In the genomic region with DNA sequence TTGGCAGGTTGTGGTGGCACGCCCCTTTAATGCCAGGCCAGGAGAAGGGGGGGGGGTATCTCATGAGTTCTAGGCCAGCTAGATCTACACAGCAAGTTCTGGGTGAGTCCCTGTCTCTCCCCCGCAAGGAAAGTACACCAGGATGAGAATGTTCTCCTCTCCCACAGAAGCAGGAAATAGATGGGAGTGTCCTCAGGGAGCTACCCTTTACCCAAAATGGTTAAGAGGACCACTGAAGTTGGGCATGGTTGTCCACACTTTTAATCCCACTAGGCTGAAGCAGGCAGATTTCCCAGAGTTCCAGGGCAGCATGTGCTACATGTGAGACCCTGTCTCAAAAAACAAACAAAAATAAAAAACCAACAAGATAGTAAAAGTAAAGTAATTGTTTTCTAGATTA, we compare ENCODE assay signal across 8 mouse cellular contexts. TPM values are rescaled to one million over a fixed set of nuclear protein-coding genes. Genes with fewer than 3 reads are reported as not detected.
DNase-seq lines count a peak whose midpoint lies in the region; ATAC-seq lines count a peak whose summit lies in the region.

No protein-coding gene starts in this region.

- peak overlapping the region; percentile 96; the same call in 1 of the 2 replicates for H3K27ac ChIP-seq in lung, embryonic 15.5 days
- H3K27ac ChIP-seq in embryonic facial prominence, embryonic 15.5 days (replicated peaks) = peak overlapping the region; percentile 97
- H3K27ac ChIP-seq in hindbrain, embryonic 15.5 days (replicated peaks) = peak overlapping the region; percentile 97
- peak overlapping the region; percentile 96 for H3K27ac ChIP-seq in midbrain, embryonic 15.5 days

- 80% methylated on average over 2 of the region's 2 CpGs for WGBS in lung, embryonic 15.5 days
- WGBS in embryonic facial prominence, embryonic 15.5 days = 96% methylated on average over 2 of the region's 2 CpGs
- 94% methylated on average over 2 of the region's 2 CpGs for WGBS in hindbrain, embryonic 15.5 days
- 100% methylated on average over 2 of the region's 2 CpGs for WGBS in midbrain, embryonic 15.5 days

- H3K9ac ChIP-seq in lung, embryonic 15.5 days = no peak overlapping the region
- H3K9ac ChIP-seq in embryonic facial prominence, embryonic 15.5 days = no peak overlapping the region
- no peak overlapping the region for H3K9ac ChIP-seq in hindbrain, embryonic 15.5 days
- no peak overlapping the region; the same call in 1 of the 2 replicates for H3K9ac ChIP-seq in midbrain, embryonic 15.5 days

- no peak for DNase-seq in lung, postnatal 14 days
- DNase-seq in adrenal gland, postnatal 14 days = no peak
- DNase-seq in layer of hippocampus, postnatal 10 days (ENCODE audit: low spot score in 2 of 2) = no peak
- DNase-seq in adrenal gland, postnatal 36 days = no peak

- no peaks in the 10 kb centered on the region for H3K9me3 ChIP-seq in lung, embryonic 15.5 days
- no peaks in the 10 kb centered on the region for H3K9me3 ChIP-seq in embryonic facial prominence, embryonic 15.5 days (replicated peaks)
- H3K9me3 ChIP-seq in hindbrain, embryonic 15.5 days = no peaks in the 10 kb centered on the region
- no peaks in the 10 kb centered on the region for H3K9me3 ChIP-seq in midbrain, embryonic 15.5 days

- no peak for ATAC-seq in lung, embryonic 15.5 days (ENCODE audit: borderline replicate concordance, extremely low read depth, low FRiP score, low TSS enrichment)
- no peak for ATAC-seq in embryonic facial prominence, embryonic 15.5 days (ENCODE audit: insufficient number of reproducible peaks, low FRiP score, low TSS enrichment, low read depth)
- ATAC-seq in hindbrain, embryonic 15.5 days (ENCODE audit: low FRiP score, low read depth) = no peak
- no peak for ATAC-seq in midbrain, embryonic 15.5 days (replicated peaks)

- H3K4me2 ChIP-seq in lung, embryonic 15.5 days = peak overlapping the region; percentile 53; the same call in 1 of the 2 replicates
- peak overlapping the region; percentile 58 for H3K4me2 ChIP-seq in embryonic facial prominence, embryonic 15.5 days (replicated peaks)
- H3K4me2 ChIP-seq in hindbrain, embryonic 15.5 days = peak overlapping the region; percentile 65
- peak overlapping the region; percentile 64 for H3K4me2 ChIP-seq in midbrain, embryonic 15.5 days

- peak overlapping the region; percentile 99; the same call in 1 of the 2 replicates for H3K4me3 ChIP-seq in lung, embryonic 15.5 days
- H3K4me3 ChIP-seq in embryonic facial prominence, embryonic 15.5 days (replicated peaks) = peak overlapping the region; percentile 94; the same call in 1 of the 2 replicates
- peak overlapping the region; percentile 70 for H3K4me3 ChIP-seq in hindbrain, embryonic 15.5 days
- peak overlapping the region; percentile 68 for H3K4me3 ChIP-seq in midbrain, embryonic 15.5 days

- no peaks in the 10 kb centered on the region for H3K36me3 ChIP-seq in lung, embryonic 15.5 days
- no peaks in the 10 kb centered on the region for H3K36me3 ChIP-seq in embryonic facial prominence, embryonic 15.5 days
- H3K36me3 ChIP-seq in hindbrain, embryonic 15.5 days = no peaks in the 10 kb centered on the region
- no peaks in the 10 kb centered on the region for H3K36me3 ChIP-seq in midbrain, embryonic 15.5 days (replicated peaks)

- no peaks in the 10 kb centered on the region for H3K27me3 ChIP-seq in lung, embryonic 15.5 days
- H3K27me3 ChIP-seq in embryonic facial prominence, embryonic 15.5 days = no peaks in the 10 kb centered on the region
- H3K27me3 ChIP-seq in hindbrain, embryonic 15.5 days = no peaks in the 10 kb centered on the region
- no peaks in the 10 kb centered on the region for H3K27me3 ChIP-seq in midbrain, embryonic 15.5 days (replicated peaks)

- H3K4me1 ChIP-seq in lung, embryonic 15.5 days = peaks cover 11% of the 10 kb centered on the region
- peaks cover 16% of the 10 kb centered on the region for H3K4me1 ChIP-seq in embryonic facial prominence, embryonic 15.5 days
- H3K4me1 ChIP-seq in hindbrain, embryonic 15.5 days (replicated peaks) = peaks cover 26% of the 10 kb centered on the region
- H3K4me1 ChIP-seq in midbrain, embryonic 15.5 days = peaks cover 17% of the 10 kb centered on the region

RNA-seq across cellular contexts. Expression of a gene that starts 0.8 kb away (rescaled TPM):
- 343 and 346 TPM in 2 replicates for polyA plus RNA-seq in lung, embryonic 15.5 days (2015; fragmentation: Nextera tagmentation; extraction: Ambion mirVana)
- polyA plus RNA-seq in embryonic facial prominence, embryonic 15.5 days (2015; fragmentation: Nextera tagmentation; extraction: Ambion mirVana) = 298 and 303 TPM in 2 replicates
- 314 and 316 TPM in 2 replicates for polyA plus RNA-seq in hindbrain, embryonic 15.5 days (2015; fragmentation: Nextera tagmentation; extraction: Ambion mirVana)
- 351 and 378 TPM in 2 replicates for polyA plus RNA-seq in midbrain, embryonic 15.5 days (2015; fragmentation: Nextera tagmentation; extraction: Ambion mirVana)
- total RNA-seq in adrenal gland, postnatal 14 days (2021) = 342 and 351 TPM in 2 replicates
- total RNA-seq in layer of hippocampus, postnatal 10 days (2021) = 100 to 1,000 TPM; 283 to 289 TPM
- 100 to 1,000 TPM; 398 to 439 TPM for total RNA-seq in adrenal gland, postnatal 36 days (2021)

RNA-seq across cellular contexts. Expression of a gene that starts 24.0 kb away (rescaled TPM):
- polyA plus RNA-seq in lung, embryonic 15.5 days (2015; fragmentation: Nextera tagmentation; extraction: Ambion mirVana) = 61.6 and 62.5 TPM in 2 replicates
- polyA plus RNA-seq in embryonic facial prominence, embryonic 15.5 days (2015; fragmentation: Nextera tagmentation; extraction: Ambion mirVana) = 60.4 and 67.7 TPM in 2 replicates
- polyA plus RNA-seq in hindbrain, embryonic 15.5 days (2015; fragmentation: Nextera tagmentation; extraction: Ambion mirVana) = 57.8 and 61.7 TPM in 2 replicates
- polyA plus RNA-seq in midbrain, embryonic 15.5 days (2015; fragmentation: Nextera tagmentation; extraction: Ambion mirVana) = 57.0 and 59.2 TPM in 2 replicates
- 67.6 and 81.5 TPM in 2 replicates for total RNA-seq in adrenal gland, postnatal 14 days (2021)
- 100 to 1,000 TPM in 1 of 2 experiments, 10 to 100 TPM in 1; 90.6 to 101 TPM for total RNA-seq in layer of hippocampus, postnatal 10 days (2021)
- total RNA-seq in adrenal gland, postnatal 36 days (2021) = 10 to 100 TPM; 71.7 to 74.6 TPM

RNA-seq across cellular contexts. Expression of a gene that starts 38.6 kb away (rescaled TPM):
- 92.7 and 96.9 TPM in 2 replicates for polyA plus RNA-seq in lung, embryonic 15.5 days (2015; fragmentation: Nextera tagmentation; extraction: Ambion mirVana)
- polyA plus RNA-seq in embryonic facial prominence, embryonic 15.5 days (2015; fragmentation: Nextera tagmentation; extraction: Ambion mirVana) = 93.6 and 103 TPM in 2 replicates
- 91.3 and 94.6 TPM in 2 replicates for polyA plus RNA-seq in hindbrain, embryonic 15.5 days (2015; fragmentation: Nextera tagmentation; extraction: Ambion mirVana)
- polyA plus RNA-seq in midbrain, embryonic 15.5 days (2015; fragmentation: Nextera tagmentation; extraction: Ambion mirVana) = 92.6 and 93.0 TPM in 2 replicates
- total RNA-seq in adrenal gland, postnatal 14 days (2021) = 57.4 and 65.0 TPM in 2 replicates
- total RNA-seq in layer of hippocampus, postnatal 10 days (2021) = 100 to 1,000 TPM; 122 to 163 TPM
- total RNA-seq in adrenal gland, postnatal 36 days (2021) = 10 to 100 TPM; 59.2 to 64.6 TPM

RNA-seq across cellular contexts. Expression of a gene that starts 54.4 kb away (rescaled TPM):
- polyA plus RNA-seq in lung, embryonic 15.5 days (2015; fragmentation: Nextera tagmentation; extraction: Ambion mirVana) = 0.14 and 0.23 TPM in 2 replicates
- 4.8 and 5.0 TPM in 2 replicates for polyA plus RNA-seq in embryonic facial prominence, embryonic 15.5 days (2015; fragmentation: Nextera tagmentation; extraction: Ambion mirVana)
- not detected in 2 replicates for polyA plus RNA-seq in hindbrain, embryonic 15.5 days (2015; fragmentation: Nextera tagmentation; extraction: Ambion mirVana)
- 0.06 TPM in 1 of 2 replicates, not detected in the other for polyA plus RNA-seq in midbrain, embryonic 15.5 days (2015; fragmentation: Nextera tagmentation; extraction: Ambion mirVana)
- total RNA-seq in adrenal gland, postnatal 14 days (2021) = 0.56 TPM in 1 of 2 replicates, not detected in the other
- total RNA-seq in layer of hippocampus, postnatal 10 days (2021) = not detected
- total RNA-seq in adrenal gland, postnatal 36 days (2021) = not detected

RNA-seq across cellular contexts. Expression of a gene that starts 55.5 kb away (rescaled TPM):
- 0.06 TPM in 1 of 2 replicates, not detected in the other for polyA plus RNA-seq in lung, embryonic 15.5 days (2015; fragmentation: Nextera tagmentation; extraction: Ambion mirVana)
- 0.07 TPM in 1 of 2 replicates, not detected in the other for polyA plus RNA-seq in embryonic facial prominence, embryonic 15.5 days (2015; fragmentation: Nextera tagmentation; extraction: Ambion mirVana)
- polyA plus RNA-seq in hindbrain, embryonic 15.5 days (2015; fragmentation: Nextera tagmentation; extraction: Ambion mirVana) = not detected in 2 replicates
- 0.05 and 0.17 TPM in 2 replicates for polyA plus RNA-seq in midbrain, embryonic 15.5 days (2015; fragmentation: Nextera tagmentation; extraction: Ambion mirVana)
- total RNA-seq in adrenal gland, postnatal 14 days (2021) = 0.11 and 0.33 TPM in 2 replicates
- not detected for total RNA-seq in layer of hippocampus, postnatal 10 days (2021)
- not detected for total RNA-seq in adrenal gland, postnatal 36 days (2021)
